Mouse (Mus musculus) lung, adult 18-20 months (tissue): ENCODE data around the gene Rnf182.

Experiments
- DNase-seq, 2 experiments: peaks; one replicate each; pipeline ENCODE4 v3.0.0; 2022; ENCODE audit warnings: mixed read lengths in 2 of 2

Rnf182 gene

GRCm38 (mm10) chr13:43615577-43616254 is at the start of gene Rnf182:
TSS of gene Rnf182 (plus strand) at chr13:43615710.
- DNase-seq = peak; percentile 39 to 54

GRCm38 (mm10) chr13:43566184-43566583 is 49.3 kb upstream of the Rnf182 start:
- no peak for DNase-seq

GRCm38 (mm10) chr13:43567141-43567891 is 48.2 kb upstream of the Rnf182 start:
- DNase-seq = no peak

- DNase-seq = no peak
Observed at GRCm38 (mm10) chr13:43573979-43574378, 41.5 kb upstream of the Rnf182 start.

GRCm38 (mm10) chr13:43575431-43575830 is 40.1 kb upstream of the Rnf182 start:
- DNase-seq = no peak

- DNase-seq = no peak
Observed at GRCm38 (mm10) chr13:43577254-43577653, 38.3 kb upstream of the Rnf182 start.

- no peak for DNase-seq
Observed at GRCm38 (mm10) chr13:43577766-43578165, 37.7 kb upstream of the Rnf182 start.

- DNase-seq = peak; percentile 38 to 43
Observed at GRCm38 (mm10) chr13:43579740-43580139, 35.8 kb upstream of the Rnf182 start.

GRCm38 (mm10) chr13:43580661-43581060 is 34.8 kb upstream of the Rnf182 start:
- DNase-seq = no peak

GRCm38 (mm10) chr13:43582961-43583360 is 32.5 kb upstream of the Rnf182 start:
- no peak for DNase-seq

GRCm38 (mm10) chr13:43583504-43583903 is 32.0 kb upstream of the Rnf182 start:
- no peak for DNase-seq

- no peak for DNase-seq
Observed at GRCm38 (mm10) chr13:43585335-43585734, 30.2 kb upstream of the Rnf182 start.

- DNase-seq = no peak
Observed at GRCm38 (mm10) chr13:43586966-43587365, 28.5 kb upstream of the Rnf182 start.

- DNase-seq = no peak
Observed at GRCm38 (mm10) chr13:43587844-43588840, 27.4 kb upstream of the Rnf182 start.

- peak in 1 of 2 experiments; percentile 9 for DNase-seq
Observed at GRCm38 (mm10) chr13:43591828-43592680, 23.5 kb upstream of the Rnf182 start.

GRCm38 (mm10) chr13:43592681-43593068 is 22.8 kb upstream of the Rnf182 start:
- DNase-seq = no peak

- peak; percentile 40 to 61 for DNase-seq
Observed at GRCm38 (mm10) chr13:43595896-43596295, 19.6 kb upstream of the Rnf182 start.

- DNase-seq = no peak
Observed at GRCm38 (mm10) chr13:43600967-43601366, 14.5 kb upstream of the Rnf182 start.

- no peak for DNase-seq
Observed at GRCm38 (mm10) chr13:43602440-43602839, 13.1 kb upstream of the Rnf182 start.

GRCm38 (mm10) chr13:43603042-43603441 is 12.5 kb upstream of the Rnf182 start:
- no peak for DNase-seq

GRCm38 (mm10) chr13:43608854-43609253 is 6.7 kb upstream of the Rnf182 start:
- DNase-seq = no peak

- DNase-seq = no peak
Observed at GRCm38 (mm10) chr13:43612040-43612439, 3.5 kb upstream of the Rnf182 start.
